Mouse (Mus musculus): ENCODE data around the gene Lypd6.

Gene Lypd6

DNA sequence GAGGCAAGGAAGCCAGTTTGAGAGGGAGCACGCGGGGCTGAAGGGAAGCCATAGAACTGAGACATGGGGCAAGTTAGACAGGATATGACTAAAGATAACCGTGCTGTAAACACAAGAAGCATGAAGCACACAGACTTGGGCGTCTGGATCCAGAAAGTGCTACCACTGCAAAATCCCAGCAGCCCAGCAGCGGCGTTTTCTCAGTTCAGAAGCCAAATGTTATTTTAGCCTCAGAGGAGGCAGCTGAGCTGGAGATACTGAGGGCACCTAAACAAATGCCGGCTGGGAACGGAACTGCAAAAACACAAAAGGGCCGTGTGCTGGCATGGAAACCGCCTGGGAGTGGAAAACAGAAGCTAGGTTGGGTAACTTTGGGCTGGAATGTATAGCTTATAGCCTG is 43.9 kb downstream of the Lypd6 start:
- DNase-seq (ENCODE audit: low spot score in 2 of 2), result peak; percentile 8 to 20

DNA sequence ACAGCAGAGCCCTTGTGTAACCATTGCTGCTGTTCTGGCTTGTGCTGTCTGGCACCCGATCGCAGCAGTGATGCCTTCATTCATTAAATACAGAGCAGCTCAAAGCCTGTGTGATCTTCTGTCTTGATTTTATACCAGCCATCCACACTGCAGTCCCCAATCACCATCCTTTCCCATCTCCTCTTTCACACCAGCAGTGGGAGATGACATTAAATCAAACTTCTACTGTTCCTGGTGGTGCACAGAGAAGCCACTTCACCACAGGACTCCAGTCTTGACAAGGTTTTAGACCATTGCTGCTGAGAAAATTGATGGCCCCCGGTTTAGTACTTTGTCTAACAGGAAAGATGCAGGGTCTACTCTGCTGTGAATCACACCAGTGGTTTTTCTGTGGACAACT is 44.9 kb downstream of the Lypd6 start:
- no peak for DNase-seq (ENCODE audit: low spot score in 2 of 2)

DNA sequence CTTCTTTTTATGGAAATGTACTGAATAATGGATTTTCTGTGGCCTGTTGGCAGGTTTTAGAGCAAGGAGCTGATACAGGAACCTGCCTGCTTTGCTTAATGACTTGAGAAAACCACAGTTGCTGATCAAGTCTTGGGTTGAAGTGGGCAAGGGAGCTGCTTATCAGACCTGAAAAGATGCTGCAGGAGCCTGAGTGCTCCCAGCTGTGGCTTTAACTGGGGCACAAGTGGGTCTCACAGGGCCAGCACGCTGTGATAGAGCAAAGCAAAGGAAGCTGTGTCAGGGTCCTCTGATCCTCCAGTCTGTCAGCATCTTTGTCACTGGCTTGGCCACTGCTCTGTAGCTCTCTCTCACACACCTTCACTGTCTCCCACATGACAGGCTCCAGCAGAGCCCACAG is 45.4 kb downstream of the Lypd6 start:
- DNase-seq (ENCODE audit: low spot score in 2 of 2), result no peak

DNA sequence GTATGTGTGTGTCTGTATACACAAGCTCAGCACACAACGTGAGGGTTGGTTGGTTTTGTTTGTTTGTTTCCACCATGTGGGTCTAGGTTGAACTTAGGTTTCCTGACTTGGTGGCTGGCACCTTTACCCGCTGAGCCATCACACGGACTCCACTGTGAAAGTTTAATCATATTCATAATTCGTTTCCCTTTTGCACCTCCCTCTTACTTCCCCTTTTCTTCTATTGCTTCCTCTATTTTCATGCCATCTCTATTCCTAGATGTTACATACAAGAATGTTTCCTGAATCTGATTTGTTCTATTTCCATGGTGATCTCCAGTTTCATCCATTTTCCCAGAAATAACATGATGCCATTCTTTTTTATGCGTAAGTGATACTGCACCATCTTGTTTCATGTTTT is 46.2 kb downstream of the Lypd6 start:
- no peak for DNase-seq (ENCODE audit: low spot score in 2 of 2)

DNA sequence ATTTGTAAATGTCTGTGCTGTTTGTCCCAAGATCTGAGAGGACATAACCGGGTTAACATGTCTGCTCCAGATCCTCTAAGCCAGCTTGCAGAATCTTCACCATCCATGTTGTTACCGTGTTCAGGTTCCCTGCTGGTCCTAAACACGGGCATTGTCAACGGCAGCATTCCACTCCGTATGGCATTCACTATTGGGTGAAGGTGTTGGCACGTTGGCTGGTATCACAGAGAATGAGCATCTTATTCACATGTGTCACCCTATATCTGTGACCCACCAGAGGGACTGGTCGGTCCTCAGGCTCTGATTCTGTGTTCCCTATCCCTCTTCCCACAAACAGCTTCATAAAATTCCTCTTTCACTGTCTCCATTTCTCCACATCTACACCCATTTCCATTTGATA is 52.9 kb downstream of the Lypd6 start:
- no peak for DNase-seq (ENCODE audit: low spot score in 2 of 2)

- DNase-seq (ENCODE audit: low spot score in 2 of 2), result no peak
These were observed 54.6 kb downstream of the Lypd6 start for GRCm38 (mm10) chr2:50120839-50121238.

DNA sequence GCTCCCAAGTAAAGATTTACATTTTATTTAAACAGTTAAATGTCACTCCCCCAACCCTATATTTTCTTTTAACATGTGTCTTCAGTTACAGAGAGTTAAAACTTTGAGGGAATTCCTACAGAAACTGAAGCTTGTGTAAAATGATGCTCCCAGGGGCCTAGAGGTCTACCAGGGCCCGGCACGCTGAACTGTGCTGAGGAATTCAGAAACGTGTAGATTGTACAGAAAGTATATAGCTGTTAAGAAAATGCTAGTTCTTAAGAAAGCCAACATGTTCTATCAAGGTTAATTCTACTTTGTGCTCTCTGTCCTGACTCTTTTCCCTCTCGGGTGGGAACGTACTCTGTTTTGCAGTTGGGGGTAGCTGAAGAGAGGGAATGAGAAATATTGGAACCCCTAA is 57.1 kb downstream of the Lypd6 start:
- DNase-seq (ENCODE audit: low spot score in 2 of 2), result no peak

- no peak for DNase-seq (ENCODE audit: low spot score in 2 of 2)
These were observed 61.4 kb downstream of the Lypd6 start for GRCm38 (mm10) chr2:50127513-50128175.

DNA sequence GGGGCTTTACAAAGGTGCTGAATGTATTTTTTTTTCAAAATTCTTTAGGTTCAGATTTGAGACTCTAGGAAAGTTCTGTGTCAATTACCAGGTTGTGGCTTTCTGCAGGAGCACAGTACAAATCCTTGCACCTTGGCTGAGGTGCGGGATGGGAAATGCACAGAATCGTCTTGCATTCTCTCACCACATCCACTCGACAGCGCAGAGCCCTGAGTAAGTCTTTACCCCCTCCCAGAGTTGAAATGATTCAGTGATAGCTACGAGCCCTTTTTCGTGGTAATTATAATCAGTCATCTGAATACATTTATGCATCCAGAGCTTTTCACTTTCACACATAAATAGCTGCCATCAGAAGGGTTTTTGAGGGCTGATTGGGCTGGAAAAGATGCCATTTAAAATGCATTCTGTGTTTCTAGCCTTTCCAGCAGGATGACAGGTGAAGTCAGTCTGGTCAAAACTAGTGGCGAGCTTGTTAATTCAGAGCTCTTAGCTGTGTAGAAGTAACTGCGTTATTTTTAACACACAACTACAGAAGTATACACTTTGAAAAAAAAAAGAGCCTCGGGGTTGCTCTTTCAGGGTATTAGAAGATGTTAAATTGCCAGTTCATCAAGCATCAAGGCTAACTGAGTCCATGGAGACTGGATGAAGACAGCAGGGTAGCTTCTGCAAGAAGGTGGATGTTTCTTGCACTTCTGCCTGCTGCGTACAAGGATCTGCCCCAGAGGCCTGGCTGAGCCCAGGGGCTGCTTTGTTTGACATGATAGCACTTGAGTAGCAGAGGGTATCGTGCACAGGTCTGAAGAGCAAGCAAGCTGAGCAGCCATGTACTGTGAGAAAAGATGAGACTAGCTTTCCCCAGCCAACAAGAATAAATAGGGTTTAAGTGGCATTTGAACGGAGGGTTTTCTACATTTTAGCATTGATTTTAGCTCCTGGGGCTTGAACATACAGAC is 62.4 kb downstream of the Lypd6 start:
- no peak for DNase-seq (ENCODE audit: low spot score in 2 of 2)

DNA sequence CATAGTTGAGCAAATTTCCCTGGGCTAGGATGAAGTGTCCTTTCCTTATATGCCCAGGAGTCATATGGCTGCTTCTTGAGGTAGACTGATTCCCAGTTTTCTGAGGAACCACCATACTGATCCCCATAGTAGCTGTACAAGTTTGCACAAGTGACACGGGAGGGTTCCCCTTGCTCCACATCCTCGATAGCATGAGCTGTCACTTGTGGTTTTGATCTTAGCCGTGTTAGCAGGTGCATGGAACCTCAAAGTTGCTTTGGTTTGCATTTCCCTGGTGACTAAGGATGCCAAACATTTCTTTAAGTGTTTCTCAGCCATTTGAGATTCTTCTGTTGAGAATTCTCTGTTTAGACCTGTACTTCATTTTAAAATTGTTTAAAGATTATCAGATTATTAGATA is 64.4 kb downstream of the Lypd6 start:
- DNase-seq (ENCODE audit: low spot score in 2 of 2), result no peak

- DNase-seq (ENCODE audit: low spot score in 2 of 2), result no peak
These were observed 77.4 kb downstream of the Lypd6 start for GRCm38 (mm10) chr2:50143672-50144071.

DNA sequence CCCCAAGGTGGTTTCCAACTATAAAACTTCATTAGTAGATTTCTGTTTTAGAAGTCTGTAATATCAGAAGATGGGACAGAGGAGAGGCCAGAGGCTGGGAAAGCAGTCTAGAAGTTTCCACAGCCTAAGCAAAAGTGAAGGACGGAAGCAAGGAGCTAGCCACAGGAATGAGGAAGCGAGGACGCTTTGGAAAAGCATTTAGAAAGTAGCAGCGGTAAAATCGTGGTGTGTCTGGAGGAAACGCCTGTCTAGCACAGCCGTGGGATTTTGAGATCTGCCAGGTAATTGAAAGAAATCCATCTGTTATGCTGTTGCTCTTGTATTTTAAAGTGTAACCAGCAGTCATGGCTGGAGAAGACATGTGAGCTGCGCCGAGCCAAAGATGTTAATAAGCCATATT is 81.1 kb downstream of the Lypd6 start:
- DNase-seq (ENCODE audit: low spot score in 2 of 2), result no peak

DNA sequence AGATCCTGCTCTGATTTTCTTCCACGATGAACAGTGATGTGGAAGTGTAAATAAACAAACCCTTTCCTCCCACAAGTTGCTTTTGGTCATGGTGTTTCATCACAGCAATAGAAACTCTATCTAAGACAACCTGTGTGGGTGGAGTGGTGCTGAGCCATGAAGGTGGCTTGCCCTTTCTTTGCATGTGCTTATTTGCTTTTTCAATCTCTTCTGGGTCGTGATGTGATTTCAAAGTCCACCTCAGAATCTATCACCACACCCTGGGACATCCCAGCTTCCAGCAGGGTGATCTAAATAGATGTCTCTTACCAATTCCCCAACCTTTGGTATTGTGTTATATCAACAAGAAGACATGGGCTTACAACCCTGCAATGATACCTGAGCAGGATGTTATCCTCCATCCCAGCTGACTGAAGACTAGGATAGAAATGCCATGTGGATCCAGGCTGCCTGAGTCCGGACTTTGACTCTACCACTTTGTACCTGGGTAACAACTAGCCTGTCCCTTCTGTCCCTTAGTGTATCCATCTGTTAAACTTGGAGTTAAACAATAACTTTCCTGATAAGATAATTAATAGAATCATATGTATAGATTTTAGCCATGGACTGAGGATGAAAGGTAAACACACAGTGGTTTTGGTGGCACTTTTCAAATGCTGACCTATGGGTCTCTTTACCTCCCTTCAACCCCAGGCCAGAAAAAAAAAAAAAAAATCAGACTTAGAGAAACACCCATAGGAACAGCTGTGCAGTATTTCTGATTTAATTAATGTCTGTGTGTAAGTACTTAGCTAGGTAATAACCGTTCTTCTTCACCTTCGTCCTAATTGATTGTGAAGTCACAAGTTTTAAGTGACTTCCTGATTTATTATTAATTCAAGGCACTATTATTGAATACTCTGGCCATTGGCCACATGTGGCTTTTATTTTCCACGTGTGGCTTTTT is 83.3 kb downstream of the Lypd6 start:
- no peak for DNase-seq (ENCODE audit: low spot score in 2 of 2)

GRCm38 (mm10) chr2:50150203-50150590 is 84.0 kb downstream of the Lypd6 start:
- no peak for DNase-seq (ENCODE audit: low spot score in 2 of 2)

DNA sequence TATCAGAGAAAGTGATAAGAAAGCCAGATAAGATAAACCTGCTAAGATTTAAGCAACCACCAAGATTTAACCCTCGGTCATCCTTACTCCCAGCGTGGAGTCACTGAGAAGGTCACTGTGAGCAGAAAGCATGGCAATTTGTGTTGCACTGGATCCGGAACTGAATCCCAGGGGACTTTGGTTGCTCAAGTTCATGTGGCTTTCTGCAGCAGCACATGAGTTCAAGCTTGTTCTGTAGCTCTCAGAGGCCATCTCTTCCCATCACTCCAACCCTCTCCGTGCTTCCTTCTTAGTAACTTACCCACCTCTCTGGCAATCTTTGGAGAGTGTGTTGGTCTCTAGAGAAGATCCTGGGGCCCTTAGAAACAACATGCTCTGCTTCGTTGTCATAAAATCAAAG is 84.6 kb downstream of the Lypd6 start:
- no peak for DNase-seq (ENCODE audit: low spot score in 2 of 2)

DNA sequence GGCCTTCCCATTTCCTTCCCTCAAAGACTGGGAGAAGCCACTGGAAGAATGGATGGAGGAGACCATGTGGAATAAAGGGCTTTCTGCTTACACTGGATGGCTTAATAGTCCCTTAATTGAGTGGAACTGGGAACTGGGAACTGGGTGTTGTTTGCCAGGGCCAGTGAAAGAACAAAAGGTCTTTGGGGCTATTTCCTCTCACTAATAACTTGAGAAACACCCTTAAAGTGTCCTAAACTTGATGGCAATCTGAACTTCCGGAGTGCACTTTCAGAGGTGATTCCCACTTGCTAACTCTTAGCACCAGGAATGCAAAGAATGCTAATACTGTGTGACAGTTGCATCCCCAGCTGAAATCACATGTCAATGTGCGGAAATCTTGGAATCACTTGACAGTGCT is 85.2 kb downstream of the Lypd6 start:
- DNase-seq (ENCODE audit: low spot score in 2 of 2), result no peak

DNA sequence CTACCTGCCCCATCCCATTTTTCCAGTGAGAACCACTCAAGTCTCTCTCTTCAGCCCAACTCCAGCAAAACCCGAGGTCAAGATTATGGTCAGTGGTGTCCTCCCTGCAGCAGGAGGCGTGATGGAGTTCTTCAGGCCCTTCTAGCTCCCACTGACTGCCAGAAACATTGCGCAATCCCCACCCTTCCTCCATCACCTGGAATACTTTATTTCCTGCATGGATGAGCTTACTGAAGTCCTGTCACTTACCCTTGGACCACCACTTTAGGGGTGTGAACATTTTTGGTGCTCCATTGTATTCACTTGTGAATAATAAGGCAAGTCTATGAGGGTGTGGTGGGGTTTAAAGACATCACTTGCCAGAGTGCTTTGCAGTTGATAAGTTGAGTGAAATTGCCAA is 85.7 kb downstream of the Lypd6 start:
- no peak for DNase-seq (ENCODE audit: low spot score in 2 of 2)

GRCm38 (mm10) chr2:50156009-50156408 is 89.8 kb downstream of the Lypd6 start:
- DNase-seq (ENCODE audit: low spot score in 2 of 2), result no peak

GRCm38 (mm10) chr2:50160069-50160468 is 93.8 kb downstream of the Lypd6 start:
- DNase-seq (ENCODE audit: low spot score in 2 of 2), result peak; percentile 2 to 3

DNA sequence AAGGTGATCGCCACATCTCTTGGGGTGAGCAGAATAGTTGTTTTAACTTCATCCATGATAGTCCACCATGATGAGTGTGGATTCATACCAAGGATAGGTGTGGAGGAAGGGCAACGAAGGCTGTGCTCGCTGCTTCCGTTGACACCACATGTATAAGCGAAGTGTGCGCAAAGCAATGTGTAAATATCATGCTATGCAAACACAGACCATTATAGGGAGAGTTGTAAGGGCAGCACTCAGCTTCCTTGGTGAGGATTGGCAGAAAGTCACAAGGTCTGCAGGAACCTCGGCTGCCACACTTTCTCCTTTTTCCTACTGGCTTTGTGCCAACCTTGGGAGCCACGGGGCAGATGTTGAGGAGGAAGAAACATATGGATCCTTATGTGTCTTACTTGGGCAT is 97.4 kb downstream of the Lypd6 start:
- DNase-seq (ENCODE audit: low spot score in 2 of 2), result no peak

- no peak for DNase-seq (ENCODE audit: low spot score in 2 of 2)
These were observed 99.0 kb downstream of the Lypd6 start for GRCm38 (mm10) chr2:50165277-50165676.

- no peak for DNase-seq (ENCODE audit: low spot score in 2 of 2)
These were observed 99.9 kb downstream of the Lypd6 start for GRCm38 (mm10) chr2:50166082-50166481.

Measured in heart, adult 9 months (tissue).